Mouse (Mus musculus): ENCODE measurements around the gene Hdgfl2. TPM values are rescaled to one million over a fixed set of nuclear protein-coding genes. Genes with fewer than 3 reads are reported as not detected.

Hdgfl2 gene
- polyA plus RNA-seq (2016; fragmentation: Nextera tagmentation; extraction: Ambion mirVana), result 188 and 191 TPM in 2 replicates

GRCm38 (mm10) chr17:56078880-56079795, at the start of gene Hdgfl2:
TSS of gene Hdgfl2 (plus strand) at chr17:56079634.
- peaks cover 47% of the 10 kb centered on the region for H3K4me1 ChIP-seq
- no peaks in the 10 kb centered on the region for H3K27me3 ChIP-seq (ENCODE audit: low read depth, poor library complexity, severe bottlenecking)
- H3K4me3 ChIP-seq, result peak within 1 kb of the TSS; percentile 95
- peak within 1 kb of the TSS; percentile 89 for H3K27ac ChIP-seq (replicated peaks)
- peak; percentile 100 for DNase-seq (ENCODE audit: low spot score)
- peaks cover 20% of the 10 kb centered on the region for H3K36me3 ChIP-seq
- no peaks in the 10 kb centered on the region for H3K9me3 ChIP-seq (replicated peaks)
- under 1% methylated on average over 61 of the region's 61 CpGs for WGBS

- Histone ChIP-seq H3K4me3 (no peak overlapping the region), H3K27me3 (ENCODE audit: low read depth, poor library complexity, severe bottlenecking) (no peaks in the 10 kb centered on the region), H3K27ac (replicated peaks) (no peak overlapping the region), H3K9me3 (replicated peaks) (no peaks in the 10 kb centered on the region), H3K36me3 (peaks cover 85% of the 10 kb centered on the region), H3K4me1 (peaks cover 23% of the 10 kb centered on the region)
- no peak for DNase-seq (ENCODE audit: low spot score)
- WGBS, result 91% methylated on average over 9 of the region's 9 CpGs
Measured at GRCm38 (mm10) chr17:56030238-56030870, 49.1 kb upstream of the Hdgfl2 start.

GRCm38 (mm10) chr17:56030919-56031318, 48.5 kb upstream of the Hdgfl2 start:
- Histone ChIP-seq H3K4me3 (no peak overlapping the region), H3K27me3 (ENCODE audit: low read depth, poor library complexity, severe bottlenecking) (no peaks in the 10 kb centered on the region), H3K4me1 (peaks cover 27% of the 10 kb centered on the region), H3K27ac (replicated peaks) (no peak overlapping the region), H3K9me3 (replicated peaks) (no peaks in the 10 kb centered on the region), H3K36me3 (peaks cover 83% of the 10 kb centered on the region)
- WGBS, result 84% methylated on average over 5 of the region's 5 CpGs
- DNase-seq (ENCODE audit: low spot score), result no peak

GRCm38 (mm10) chr17:56031431-56031830, 48.0 kb upstream of the Hdgfl2 start:
- Histone ChIP-seq H3K27me3 (ENCODE audit: low read depth, poor library complexity, severe bottlenecking) (no peaks in the 10 kb centered on the region), H3K36me3 (peaks cover 81% of the 10 kb centered on the region), H3K4me1 (peaks cover 27% of the 10 kb centered on the region), H3K27ac (replicated peaks) (no peak overlapping the region), H3K4me3 (no peak overlapping the region), H3K9me3 (replicated peaks) (no peaks in the 10 kb centered on the region)
- WGBS, result 93% methylated on average over 7 of the region's 7 CpGs
- DNase-seq (ENCODE audit: low spot score), result no peak

- Histone ChIP-seq H3K27me3 (ENCODE audit: low read depth, poor library complexity, severe bottlenecking) (no peaks in the 10 kb centered on the region), H3K36me3 (peaks cover 74% of the 10 kb centered on the region), H3K4me3 (no peak overlapping the region), H3K4me1 (peaks cover 27% of the 10 kb centered on the region), H3K27ac (replicated peaks) (no peak overlapping the region), H3K9me3 (replicated peaks) (no peaks in the 10 kb centered on the region)
- 83% methylated on average over 6 of the region's 6 CpGs for WGBS
- DNase-seq (ENCODE audit: low spot score), result no peak
Measured at GRCm38 (mm10) chr17:56032127-56032733, 47.2 kb upstream of the Hdgfl2 start.

GRCm38 (mm10) chr17:56032831-56033230, 46.6 kb upstream of the Hdgfl2 start:
- 91% methylated on average over 7 of the region's 7 CpGs for whole genome bisulfite sequencing
- Histone ChIP-seq H3K4me1 (peaks cover 27% of the 10 kb centered on the region), H3K9me3 (replicated peaks) (no peaks in the 10 kb centered on the region), H3K27me3 (ENCODE audit: low read depth, poor library complexity, severe bottlenecking) (no peaks in the 10 kb centered on the region), H3K36me3 (peaks cover 68% of the 10 kb centered on the region), H3K4me3 (no peak overlapping the region), H3K27ac (replicated peaks) (no peak overlapping the region)
- DNase-seq (ENCODE audit: low spot score), result no peak

GRCm38 (mm10) chr17:56034040-56034725, 45.3 kb upstream of the Hdgfl2 start:
- WGBS, result 91% methylated on average over 7 of the region's 7 CpGs
- H3K27me3 ChIP-seq (ENCODE audit: low read depth, poor library complexity, severe bottlenecking), result no peaks in the 10 kb centered on the region
- H3K4me1 ChIP-seq, result peaks cover 27% of the 10 kb centered on the region
- H3K9me3 ChIP-seq (replicated peaks), result no peaks in the 10 kb centered on the region
- no peak overlapping the region for H3K27ac ChIP-seq (replicated peaks)
- peak overlapping the region; percentile 90; the same call in 1 of the 2 replicates for H3K4me3 ChIP-seq
- H3K36me3 ChIP-seq, result peaks cover 54% of the 10 kb centered on the region
- no peak for DNase-seq (ENCODE audit: low spot score)

GRCm38 (mm10) chr17:56034726-56035100, 44.7 kb upstream of the Hdgfl2 start:
- Histone ChIP-seq H3K4me3 (peak overlapping the region; percentile 90; the same call in 1 of the 2 replicates), H3K27me3 (ENCODE audit: low read depth, poor library complexity, severe bottlenecking) (no peaks in the 10 kb centered on the region), H3K9me3 (replicated peaks) (no peaks in the 10 kb centered on the region), H3K36me3 (peaks cover 49% of the 10 kb centered on the region), H3K4me1 (peaks cover 22% of the 10 kb centered on the region), H3K27ac (replicated peaks) (no peak overlapping the region)
- no peak for DNase-seq (ENCODE audit: low spot score)
- WGBS, result 94% methylated on average over 6 of the region's 6 CpGs

- Histone ChIP-seq H3K27ac (replicated peaks) (no peak overlapping the region), H3K36me3 (peaks cover 45% of the 10 kb centered on the region), H3K4me1 (peaks cover 22% of the 10 kb centered on the region), H3K4me3 (peak overlapping the region; percentile 90), H3K27me3 (ENCODE audit: low read depth, poor library complexity, severe bottlenecking) (no peaks in the 10 kb centered on the region), H3K9me3 (replicated peaks) (no peaks in the 10 kb centered on the region)
- DNase-seq (ENCODE audit: low spot score), result no peak
- 90% methylated on average over 4 of the region's 4 CpGs for WGBS
Measured at GRCm38 (mm10) chr17:56035216-56035615, 44.2 kb upstream of the Hdgfl2 start.

GRCm38 (mm10) chr17:56036176-56036900, 43.1 kb upstream of the Hdgfl2 start, which contains the start of gene Sh3gl1:
TSS of gene Sh3gl1 (minus strand) at chr17:56036635.
- Histone ChIP-seq H3K9me3 (replicated peaks) (no peaks in the 10 kb centered on the region), H3K4me1 (peaks cover 30% of the 10 kb centered on the region), H3K27ac (replicated peaks) (peak within 1 kb of the TSS; percentile 94), H3K36me3 (peaks cover 33% of the 10 kb centered on the region), H3K4me3 (peak within 1 kb of the TSS; percentile 90), H3K27me3 (ENCODE audit: low read depth, poor library complexity, severe bottlenecking) (no peaks in the 10 kb centered on the region)
- under 1% methylated on average over 74 of the region's 74 CpGs for WGBS
- peak; percentile 99 for DNase-seq (ENCODE audit: low spot score)

- WGBS, result 41% methylated on average over 13 of the region's 13 CpGs
- peak overlapping the region; percentile 94 for H3K27ac ChIP-seq (replicated peaks)
- H3K4me1 ChIP-seq, result peaks cover 36% of the 10 kb centered on the region
Measured at GRCm38 (mm10) chr17:56036901-56037287, 42.5 kb upstream of the Hdgfl2 start.

More at GRCm38 (mm10) chr17:56036901-56037287, 42.5 kb upstream of the Hdgfl2 start:
- Histone ChIP-seq H3K9me3 (replicated peaks) (no peaks in the 10 kb centered on the region), H3K36me3 (peaks cover 30% of the 10 kb centered on the region), H3K27me3 (ENCODE audit: low read depth, poor library complexity, severe bottlenecking) (no peaks in the 10 kb centered on the region), H3K4me3 (peak overlapping the region; percentile 90)
- DNase-seq (ENCODE audit: low spot score), result no peak

All from midbrain, embryonic 10.5 days (tissue).